Mouse (Mus musculus) CH12.LX (cell line): ENCODE data around the gene Eif3l. TPM values are rescaled to one million over a fixed set of nuclear protein-coding genes. Genes with fewer than 3 reads are reported as not detected.
A peak's percentile ranks its signal among the peaks of the same experiment; 100 is the strongest.

Experiments used
- DNase-seq: peaks from one replicate; pipeline ENCODE4 v3.0.0-alpha.2; 2013; ENCODE audit errors: extremely low read depth
- H3K27ac ChIP-seq: 2 replicates; pipeline ENCODE4 v1.5.1; 2012; ENCODE audit warnings: low read depth, mild to moderate bottlenecking, control low read depth, moderate library complexity; ENCODE audit not compliant: insufficient read depth
- H3K27me3 ChIP-seq: replicated peaks from 2 replicates; pipeline ENCODE3; 2012; ENCODE audit warnings: inconsistent platforms
- H3K36me3 ChIP-seq, 2 experiments: replicated peaks in 1 of 2; 2 replicates each; pipeline versions ENCODE3 to v1.6.1; 2012; ENCODE audit warnings: inconsistent platforms in 1 of 2, low read length in 1 of 2, mild to moderate bottlenecking in 1 of 2, mixed read lengths in 1 of 2, moderate library complexity in 1 of 2; ENCODE audit not compliant: control insufficient read depth in 1 of 2, insufficient read depth in 1 of 2
- H3K4me1 ChIP-seq, 2 experiments: 2 replicates each; pipeline ENCODE4 v1.6.1; 2012; ENCODE audit warnings: inconsistent platforms in 1 of 2, moderate library complexity in 1 of 2; ENCODE audit not compliant: insufficient read depth in 2 of 2, control insufficient read depth in 1 of 2
- H3K4me2 ChIP-seq: 2 replicates; pipeline ENCODE4 v1.6.1; 2012; ENCODE audit warnings: low read depth, mild to moderate bottlenecking, control low read depth; ENCODE audit not compliant: poor library complexity, insufficient read depth, severe bottlenecking
- H3K4me3 ChIP-seq, 3 experiments: fragments of 150-350 bp in 1 of 3; sonication (generic) in 1 of 3; replicated peaks in 1 of 3; 2 replicates each; pipeline versions ENCODE3 to v1.5.1; 2011 to 2012; ENCODE audit warnings: low read depth in 2 of 3, low read length in 2 of 3, mild to moderate bottlenecking in 2 of 3, moderate library complexity in 2 of 3, control low read depth in 1 of 3, improper control_type of control experiment in 1 of 3, inconsistent platforms in 1 of 3, mixed read lengths in 1 of 3; ENCODE audit not compliant: poor library complexity in 1 of 3
- H3K79me2 ChIP-seq: replicated peaks from 2 replicates; pipeline ENCODE4 v1.6.1; 2012; ENCODE audit warnings: mild to moderate bottlenecking, moderate library complexity; ENCODE audit not compliant: control insufficient read depth, poor library complexity, insufficient read depth, severe bottlenecking; ENCODE audit errors: extremely low read depth
- H3K9ac ChIP-seq: 2 replicates; pipeline ENCODE4 v1.6.1; 2012; ENCODE audit warnings: low read depth, mild to moderate bottlenecking, control low read depth, moderate library complexity; ENCODE audit not compliant: insufficient read depth
- H3K9me3 ChIP-seq: replicated peaks from 2 replicates; pipeline ENCODE3; 2012; ENCODE audit warnings: low read length, inconsistent platforms, mixed read lengths
- BHLHE40 ChIP-seq: IDR thresholded peaks from 2 replicates; pipeline ENCODE4 v1.6.1; 2011; ENCODE audit warnings: mild to moderate bottlenecking, low read depth, low read length, improper control_type of control experiment
- CHD1 ChIP-seq: IDR thresholded peaks from 2 replicates; pipeline ENCODE4 v1.6.1; 2012; ENCODE audit warnings: low read depth, low read length, improper control_type of control experiment, inconsistent platforms
- CTCF ChIP-seq, 2 experiments: IDR thresholded peaks in 1 of 2; conservative IDR thresholded peaks in 1 of 2; 2 replicates each; pipeline ENCODE4 v1.5.1; 2011 to 2012; ENCODE audit warnings: low read depth in 2 of 2, low read length in 2 of 2, improper control_type of control experiment in 1 of 2, inconsistent platforms in 1 of 2, mild to moderate bottlenecking in 1 of 2, moderate library complexity in 1 of 2
- EP300 ChIP-seq: IDR thresholded peaks from 2 replicates; pipeline ENCODE4 v1.6.1; 2011; ENCODE audit warnings: low read length, improper control_type of control experiment
- HCFC1 ChIP-seq: IDR thresholded peaks from 2 replicates; pipeline ENCODE4 v1.6.1; 2012; ENCODE audit warnings: low read depth, mild to moderate bottlenecking, inconsistent platforms, low read length, improper control_type of control experiment
- KAT2A ChIP-seq: IDR thresholded peaks from 2 replicates; pipeline ENCODE4 v1.6.1; 2012; ENCODE audit warnings: low read length, improper control_type of control experiment, inconsistent platforms; ENCODE audit not compliant: insufficient replicate concordance
- MAX ChIP-seq: IDR thresholded peaks from 2 replicates; pipeline ENCODE4 v1.6.1; 2011; ENCODE audit warnings: low read length, improper control_type of control experiment
- MAZ ChIP-seq: IDR thresholded peaks from 2 replicates; pipeline ENCODE4 v1.6.1; 2012; ENCODE audit warnings: low read depth, mild to moderate bottlenecking, inconsistent platforms, low read length, improper control_type of control experiment, moderate library complexity
- MXI1 ChIP-seq: IDR thresholded peaks from 2 replicates; pipeline ENCODE4 v1.6.1; 2011; ENCODE audit warnings: mild to moderate bottlenecking, low read depth, low read length, improper control_type of control experiment
- MYC ChIP-seq: IDR thresholded peaks from 2 replicates; pipeline ENCODE4 v1.6.1; 2011; ENCODE audit warnings: low read depth, mild to moderate bottlenecking, improper control_type of control experiment, low read length
- PAX5 ChIP-seq: IDR thresholded peaks from 2 replicates; pipeline ENCODE4 v1.6.1; 2012; ENCODE audit warnings: low read length, inconsistent platforms, mixed read lengths
- POLR2A ChIP-seq: IDR thresholded peaks from 2 replicates; pipeline ENCODE4 v1.6.1; 2011; ENCODE audit warnings: low read depth, mild to moderate bottlenecking, improper control_type of control experiment, low read length
- RAD21 ChIP-seq: IDR thresholded peaks from 2 replicates; pipeline ENCODE4 v1.6.1; 2011; ENCODE audit warnings: low read depth, mild to moderate bottlenecking, low read length, improper control_type of control experiment, moderate library complexity
- RCOR1 ChIP-seq: conservative IDR thresholded peaks from 2 replicates; pipeline ENCODE4 v1.6.1; 2012; ENCODE audit warnings: low read depth, mild to moderate bottlenecking, inconsistent platforms, low read length, improper control_type of control experiment
- SIN3A ChIP-seq: IDR thresholded peaks from 2 replicates; pipeline ENCODE4 v1.6.1; 2012; ENCODE audit warnings: low read length, improper control_type of control experiment, inconsistent platforms
- SMC3 ChIP-seq: IDR thresholded peaks from 2 replicates; pipeline ENCODE4 v1.6.1; 2011; ENCODE audit warnings: low read depth, low read length, improper control_type of control experiment
- TCF12 ChIP-seq: IDR thresholded peaks from 2 replicates; pipeline ENCODE4 v1.6.1; 2014; ENCODE audit warnings: low read depth, mild to moderate bottlenecking, inconsistent platforms, low read length, improper control_type of control experiment
- ZC3H11A ChIP-seq: IDR thresholded peaks from 2 replicates; pipeline ENCODE4 v1.6.1; 2012; ENCODE audit warnings: low read depth, mild to moderate bottlenecking, inconsistent platforms, low read length, improper control_type of control experiment
- ZKSCAN1 ChIP-seq: IDR thresholded peaks from 2 replicates; pipeline ENCODE4 v1.6.1; 2012; ENCODE audit warnings: low read depth, inconsistent platforms, low read length, improper control_type of control experiment, borderline replicate concordance
- ZMIZ1 ChIP-seq: IDR thresholded peaks from 2 replicates; pipeline ENCODE4 v1.6.1; 2012; ENCODE audit warnings: low read depth, mild to moderate bottlenecking, inconsistent platforms, low read length, improper control_type of control experiment
- dilution Hi-C: fragments of 300-500 bp; cut with MboI; formaldehyde crosslinking; loops from 2 replicates; pipeline ENCODE4 v1.14.3; 2020; ENCODE audit warnings: low sequenced_read_pairs; ENCODE audit not compliant: extremely low pct_unique_long_range_greater_than_20kb, extremely low pct_ligation_motif_present
- in situ Hi-C: fragments of 300-500 bp; cut with MboI; formaldehyde crosslinking; loops from 3 replicates; pipeline ENCODE4 v1.14.3; 2019; ENCODE audit warnings: low sequenced_read_pairs, low pct_ligation_motif_present, low pct_unique_long_range_greater_than_20kb, mixed read lengths
- polyA plus RNA-seq: library from polyadenylated mRNA; unstranded; fragments of >175 nt; gene quantifications from 2 replicates; pipeline ENCODE4 v1.2.1, GENCODE M21; 2012; ENCODE audit warnings: low read depth; ENCODE audit not compliant: insufficient read length
- total RNA-seq, 2 experiments: library from RNA; depleted of rRNA; stranded (reverse); fragments of 300-350 nt in 1 of 2; fragments of >200 nt in 1 of 2; gene quantifications; 2 replicates each; pipeline ENCODE4 v1.2.3; 2012 to 2014

Eif3l gene
- total and polyA plus RNA-seq, 3 experiments = 303 to 379 (median 323) TPM

DNA sequence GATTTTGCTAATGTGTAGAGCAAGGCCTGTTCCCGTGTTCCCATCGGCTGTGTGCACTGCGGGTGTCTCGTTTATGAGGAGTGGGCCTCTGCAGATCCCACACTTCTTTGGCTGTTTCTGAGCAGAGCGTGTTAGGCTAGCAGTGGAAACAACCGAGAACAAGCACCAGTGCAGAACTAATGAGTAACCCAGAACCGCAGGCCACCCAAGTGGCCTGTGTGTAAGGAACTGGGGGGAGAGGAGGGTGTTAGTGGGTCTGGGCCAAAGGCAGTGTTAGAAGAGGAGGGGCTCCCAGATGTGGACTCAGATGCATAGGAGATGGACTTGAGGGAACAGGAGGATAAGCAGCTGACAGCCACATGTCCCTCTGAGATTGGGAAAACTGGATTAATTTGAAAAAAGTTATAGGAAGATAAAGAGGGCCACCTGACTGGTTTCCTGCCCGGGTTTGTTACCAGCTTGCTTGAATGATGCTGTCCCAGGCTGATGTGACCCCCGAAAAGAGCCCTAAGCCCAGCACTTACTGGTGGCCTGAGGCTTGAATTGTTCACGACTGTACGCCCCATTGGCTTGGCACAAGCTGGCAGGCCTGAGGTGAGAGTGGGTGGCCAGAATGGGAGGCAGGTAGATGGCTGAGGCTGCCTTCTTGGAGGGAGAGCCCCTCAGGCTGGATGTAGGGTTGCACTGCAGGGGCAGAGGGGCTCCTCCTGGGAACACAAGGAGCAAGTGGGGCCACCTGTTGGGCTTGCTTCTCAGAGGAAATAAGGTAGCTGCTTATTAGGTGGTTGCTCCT lies 61.0 kb downstream of the Eif3l start:
- TF ChIP-seq HCFC1 (no peak), ZC3H11A (no peak), MXI1 (no peak), TCF12 (no peak), POLR2A (no peak), SMC3 (no peak), EP300 (no peak), MAZ (no peak), RCOR1 (no peak), BHLHE40 (no peak), SIN3A (no peak), PAX5 (no peak), KAT2A (no peak), CHD1 (no peak), ZKSCAN1 (no peak), RAD21 (no peak)
- TF ChIP-seq, all 38 proteins: peak for 0

DNA sequence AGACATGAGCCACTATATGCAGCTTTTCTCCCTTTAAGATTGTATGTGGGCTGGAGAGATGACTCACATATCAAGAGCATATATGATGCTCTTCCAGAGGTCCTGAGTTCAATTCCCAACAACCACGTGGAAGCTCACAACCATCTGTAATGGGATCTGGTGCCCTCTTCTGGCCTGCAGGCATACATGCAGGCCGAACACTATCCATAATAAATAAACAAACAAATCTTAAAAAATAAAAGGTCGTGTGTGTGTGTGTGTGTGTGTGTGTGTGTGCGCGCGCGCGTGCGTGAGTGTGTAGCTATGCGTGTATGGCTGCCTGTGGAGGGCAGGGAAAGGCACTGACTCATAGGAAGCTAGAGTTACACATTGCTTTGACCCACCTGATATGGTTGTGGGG lies 64.7 kb downstream of the Eif3l start:
- peaks cover 5% of the 10 kb centered on the region for H3K27me3 ChIP-seq
- peaks cover 27% of the 10 kb centered on the region for H3K79me2 ChIP-seq
- dilution Hi-C loops (no loop called here), in situ Hi-C loops (loop anchor here (5.0 kb wide), 1 partner anchor 42 kb away; no protein-coding TSS in a partner anchor)
- peaks cover 4 to 34% of the 10 kb centered on the region in 2 experiments; a peak in 3 of 4 replicates for H3K4me1 ChIP-seq
- H3K9ac ChIP-seq = no peak overlapping the region
- H3K27ac ChIP-seq = no peak overlapping the region
- DNase-seq = no peak
- H3K4me2 ChIP-seq = no peak overlapping the region
- H3K9me3 ChIP-seq = no peaks in the 10 kb centered on the region
- no peak overlapping the region for H3K4me3 ChIP-seq
- H3K36me3 ChIP-seq = peaks cover 6 to 24% of the 10 kb centered on the region in 2 experiments
- no peak for TF ChIP-seq ZMIZ1
- peak; percentile 26 for TF ChIP-seq RAD21
- TF ChIP-seq KAT2A = no peak
- TF ChIP-seq CTCF (conservative IDR thresholded peaks at IDR 0.05 in 1 of 2, IDR thresholded peaks at IDR 0.05 in 1 of 2; ENCODE audit: low read depth in 2 of 2, low read length in 2 of 2) = peak; percentile 17 to 55; a peak in 2 of 4 replicates
- TF ChIP-seq ZC3H11A = no peak
- peak; percentile 76 for TF ChIP-seq MAX
- TF ChIP-seq MYC = peak; percentile 94
- TF ChIP-seq MXI1 = peak; percentile 42; the same call in 1 of the 2 replicates

More for the DNA sequence above, 61.0 kb downstream of the Eif3l start:
- no peak overlapping the region for H3K4me2 ChIP-seq
- dilution Hi-C loops = no loop called here
- H3K27me3 ChIP-seq = peaks cover 5% of the 10 kb centered on the region
- in situ Hi-C loops = loop anchor here (5.0 kb wide), 1 partner anchor 39 kb away; no protein-coding TSS in a partner anchor
- H3K79me2 ChIP-seq = no peaks in the 10 kb centered on the region
- no peak overlapping the region for H3K9ac ChIP-seq
- no peak overlapping the region for H3K27ac ChIP-seq
- H3K4me1 ChIP-seq = peaks cover 0 to 16% of the 10 kb centered on the region in 2 experiments; a peak in 2 of 4 replicates
- no peaks in the 10 kb centered on the region for H3K9me3 ChIP-seq
- no peak for DNase-seq
- H3K36me3 ChIP-seq = peaks cover 29 to 45% of the 10 kb centered on the region in 2 experiments
- H3K4me3 ChIP-seq = no peak overlapping the region
